Mouse (Mus musculus) induced T-regulatory cell, adult 2 months (primary cell): ENCODE results near the gene Ubl4a.
"Not testable (repeated sequence)": the region's sequence is repeated elsewhere in the genome, so short reads cannot be mapped to it uniquely, and the experiment has no call there.

Source experiments
- DNase-seq: peaks from one replicate; pipeline ENCODE4 v3.0.0-alpha.2; 2012; ENCODE audit warnings: low read depth

The Ubl4a gene

GRCm38 (mm10) chrX:74372888-74373549 lies at the start of gene Ubl4a, which contains the start of gene Slc10a3:
Gene Ubl4a (minus strand): TSS chrX:74373218.
Gene Slc10a3 (minus strand): TSS chrX:74373349.
- peak; percentile 92 for DNase-seq

- peak; percentile 85 for DNase-seq
These were observed 40.4 kb upstream of the Ubl4a start for GRCm38 (mm10) chrX:74413377-74413776.

DNA sequence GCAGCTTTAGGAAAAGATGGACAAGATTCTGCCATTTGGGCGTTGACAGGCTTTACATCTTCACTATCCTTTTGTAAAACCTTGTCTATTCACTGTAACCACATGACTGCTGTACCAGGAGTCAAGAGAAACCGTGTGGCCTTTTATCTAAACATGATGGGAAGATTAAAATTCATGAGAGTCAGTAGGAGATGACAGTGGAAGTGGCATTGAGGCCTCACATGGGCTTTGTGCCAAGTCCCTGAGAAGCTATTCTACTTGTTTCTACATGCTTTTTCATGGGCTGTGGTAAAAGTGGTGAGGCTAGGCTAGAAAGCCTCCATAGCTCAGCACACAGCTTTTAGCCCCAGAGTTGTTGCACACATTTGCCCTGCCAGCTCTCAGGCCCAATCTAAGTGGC lies 35.3 kb upstream of the Ubl4a start:
- no peak for DNase-seq

DNA sequence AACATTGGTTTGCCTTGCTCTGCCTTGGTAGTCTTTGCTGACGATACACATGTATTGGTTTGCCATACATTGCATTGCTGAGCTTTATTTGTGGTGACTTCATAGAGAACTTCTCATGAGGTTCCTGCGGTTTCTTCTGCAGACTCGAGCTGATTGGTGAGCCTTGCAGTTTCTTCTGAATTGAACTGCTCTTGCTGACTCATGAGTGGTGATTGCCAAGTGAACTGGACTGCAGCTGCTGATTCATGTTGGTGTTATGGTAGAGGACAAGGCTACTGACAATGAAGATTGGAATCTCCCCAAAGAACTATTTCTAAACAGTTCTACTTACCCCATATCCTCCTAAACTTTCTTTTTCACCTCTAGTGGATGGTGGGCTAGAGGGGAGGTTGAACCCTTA lies 27.1 kb upstream of the Ubl4a start:
- DNase-seq = no peak

- DNase-seq = peak; percentile 91
These were observed 19.8 kb upstream of the Ubl4a start, which contains the start of the genes Fam3a and Ikbkg for GRCm38 (mm10) chrX:74392535-74393443. Gene Fam3a (minus strand): TSS chrX:74393272. Gene Ikbkg (plus strand): TSS chrX:74393290.

GRCm38 (mm10) chrX:74388153-74388552 lies 15.1 kb upstream of the Ubl4a start:
- DNase-seq = no peak

DNA sequence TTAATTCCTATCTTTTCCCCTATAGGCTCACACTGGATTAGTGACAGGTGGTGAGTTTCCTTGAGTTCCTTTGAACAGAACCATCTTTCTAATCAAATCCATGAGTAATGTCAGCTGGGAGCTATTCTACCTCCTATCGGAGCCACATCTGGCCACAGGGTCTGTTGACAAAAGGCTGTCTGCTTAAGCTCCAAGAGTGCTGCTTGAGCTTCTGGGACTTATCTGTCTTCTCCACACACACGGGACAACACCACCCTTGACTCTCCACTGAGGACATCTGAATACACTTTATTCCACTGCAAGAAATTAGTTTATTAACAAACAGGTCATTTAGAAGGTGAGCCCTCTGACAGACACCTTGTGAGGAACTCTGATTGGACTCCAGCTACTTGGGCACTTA lies 11.4 kb upstream of the Ubl4a start:
- no peak for DNase-seq

- peak; percentile 78 for DNase-seq
These were observed 4.7 kb downstream of the Ubl4a start for GRCm38 (mm10) chrX:74368209-74368909.

DNA sequence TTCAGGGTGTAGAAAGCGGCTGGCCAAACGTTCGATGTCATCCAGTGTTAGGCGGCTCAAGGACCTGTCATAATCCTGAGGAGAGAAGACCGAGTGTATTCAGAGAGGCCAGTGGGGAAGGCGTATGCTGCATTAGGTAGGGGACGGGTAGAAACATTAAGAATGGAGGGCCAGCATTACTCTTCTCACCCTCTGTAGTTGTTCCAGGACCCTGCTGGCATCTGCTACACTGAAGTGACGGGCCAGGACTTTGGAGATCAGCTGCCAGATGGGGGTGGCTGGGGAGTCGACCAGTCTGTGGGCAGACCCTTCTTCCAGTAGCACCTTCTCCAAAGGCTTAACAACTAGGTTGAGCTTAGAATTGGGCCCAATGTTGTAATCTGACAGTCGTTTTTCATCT lies 5.5 kb downstream of the Ubl4a start:
- no peak for DNase-seq

GRCm38 (mm10) chrX:74359171-74359570 lies 13.8 kb downstream of the Ubl4a start:
- DNase-seq = no peak

DNA sequence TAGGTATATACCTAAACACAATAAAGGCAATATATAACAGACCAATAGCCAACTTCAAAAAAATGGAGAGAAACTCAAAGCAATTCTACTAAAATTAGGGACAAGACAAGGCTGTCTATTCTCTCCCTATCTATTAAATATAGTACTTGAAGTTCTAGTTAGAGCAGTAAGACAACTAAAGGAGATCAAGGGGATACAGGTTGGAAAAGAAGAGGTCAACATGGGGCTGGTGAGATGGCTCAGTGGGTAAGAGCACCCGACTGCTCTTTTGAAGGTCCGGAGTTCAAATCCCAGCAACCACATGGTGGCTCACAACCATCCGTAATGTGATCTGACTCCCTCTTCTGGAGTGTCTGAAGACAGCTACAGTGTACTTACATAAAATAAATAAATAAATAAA lies 15.9 kb downstream of the Ubl4a start:
- DNase-seq = not testable (repeated sequence)

GRCm38 (mm10) chrX:74353467-74353770 lies 19.6 kb downstream of the Ubl4a start, which contains the start of gene Lage3:
Gene Lage3 (minus strand): TSS chrX:74353618.
- DNase-seq = peak; percentile 88

GRCm38 (mm10) chrX:74352645-74353466 lies 20.2 kb downstream of the Ubl4a start:
- no peak for DNase-seq

GRCm38 (mm10) chrX:74330166-74330930 lies 42.7 kb downstream of the Ubl4a start:
- DNase-seq = no peak

DNA sequence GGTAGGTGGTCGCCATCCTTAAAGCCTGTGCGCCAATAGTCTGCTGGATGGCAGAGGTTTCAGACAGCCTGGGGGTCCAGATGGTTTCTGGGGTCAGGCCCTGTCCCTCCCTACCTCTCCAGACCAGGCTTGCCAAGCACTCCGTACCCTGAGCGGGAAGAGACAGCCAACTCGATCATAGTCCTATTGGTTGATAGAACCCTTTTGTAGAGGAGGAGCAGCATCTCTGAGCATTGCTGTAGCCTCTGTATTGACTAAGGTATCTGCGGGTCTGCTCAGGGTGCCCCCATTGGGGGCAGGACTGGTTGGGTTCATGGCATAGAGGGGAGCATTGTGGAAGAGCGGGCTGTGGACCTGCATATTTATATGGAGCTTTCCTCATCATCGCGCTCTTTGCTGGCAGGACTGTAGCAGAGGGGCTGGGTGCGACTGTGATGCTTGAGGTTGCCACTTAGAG lies 43.8 kb downstream of the Ubl4a start:
- DNase-seq = no peak

DNA sequence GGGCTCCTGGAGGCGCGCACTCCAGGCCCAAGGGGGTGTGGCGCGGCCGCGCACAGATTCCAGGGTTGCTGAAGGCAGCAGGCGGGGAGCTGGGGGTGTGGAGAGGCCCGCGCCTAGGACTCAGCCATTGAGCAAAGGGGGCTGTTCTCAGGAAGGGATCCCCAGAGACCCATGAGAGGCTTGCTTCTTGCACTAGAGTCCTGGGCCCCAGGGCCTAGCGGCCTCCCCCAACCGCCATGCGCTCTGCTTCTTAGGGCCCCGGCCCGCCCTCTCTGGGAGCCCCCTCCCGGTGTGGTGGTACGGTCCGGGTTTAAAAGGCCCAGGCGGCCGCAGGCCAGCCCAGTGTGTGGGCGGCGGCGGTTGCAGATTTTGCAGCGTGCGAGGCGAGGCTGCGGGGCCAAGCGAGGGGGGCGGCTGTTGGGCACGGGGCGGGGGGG lies 44.3 kb downstream of the Ubl4a start, which contains the start of gene Plxna3:
Plxna3 (plus strand) TSS at position 342 of the 437 bp plus-strand sequence.
- peak; percentile 72 for DNase-seq
